Mouse (Mus musculus) forebrain, postnatal 0 days (tissue): ENCODE data around the gene Sox6. TPM values are rescaled to one million over a fixed set of nuclear protein-coding genes. Genes with fewer than 3 reads are reported as not detected.

Experiments
- ATAC-seq: fragments of 200-750 bp; cut with Nextera tagmentation; 2 replicates; pipeline ENCODE4 v1.8.0; 2017; ENCODE audit warnings: mild to moderate bottlenecking, moderate library complexity
- DNase-seq: peaks from one replicate; pipeline ENCODE4 v3.0.0-alpha.2; 2015
- H3K27ac ChIP-seq: fragments of 300-500 bp; sonication (generic); 2 replicates; pipeline ENCODE4 v1.5.1; 2014; ENCODE audit warnings: low read depth, mild to moderate bottlenecking, antibody characterized with exemption, low read length, moderate library complexity, mixed read lengths
- H3K27me3 ChIP-seq: fragments of 300-500 bp; sonication (generic); 2 replicates; pipeline ENCODE4 v1.6.1; 2014; ENCODE audit warnings: mild to moderate bottlenecking, low read length, mixed read lengths; ENCODE audit not compliant: insufficient read depth
- H3K36me3 ChIP-seq: fragments of 300-500 bp; sonication (generic); 2 replicates; pipeline ENCODE4 v1.6.1; 2014; ENCODE audit warnings: mild to moderate bottlenecking, moderate library complexity; ENCODE audit not compliant: insufficient read depth
- H3K4me1 ChIP-seq: fragments of 300-500 bp; sonication (generic); 2 replicates; pipeline ENCODE4 v1.6.1; 2014; ENCODE audit warnings: antibody characterized with exemption; ENCODE audit not compliant: insufficient read depth
- H3K4me2 ChIP-seq: fragments of 300-500 bp; sonication (generic); 2 replicates; pipeline ENCODE4 v1.6.1; 2014; ENCODE audit warnings: low read depth, mild to moderate bottlenecking, moderate library complexity
- H3K4me3 ChIP-seq: fragments of 300-500 bp; sonication (generic); 2 replicates; pipeline ENCODE4 v1.5.1; 2014; ENCODE audit warnings: low read depth, low read length, mixed read lengths
- H3K9ac ChIP-seq: fragments of 300-500 bp; sonication (generic); 2 replicates; pipeline ENCODE4 v1.6.1; 2014; ENCODE audit warnings: mild to moderate bottlenecking
- H3K9me3 ChIP-seq: fragments of 300-500 bp; sonication (generic); 2 replicates; pipeline ENCODE4 v1.6.1; 2016; ENCODE audit warnings: low read length
- CTCF ChIP-seq: sonication (generic); IDR thresholded peaks from 2 replicates; pipeline ENCODE4 v1.5.1; 2016; ENCODE audit warnings: antibody characterized with exemption, control low read depth, low read depth
- WGBS: fragments of 180-500 bp; shearing (Covaris S2); extraction: QIAGEN DNeasy Blood & Tissue Kit; methylation state at CpG from one replicate; pipeline ENCODE4 v1.1.7; 2014; 5-methylcytosine and 5-hydroxymethylcytosine counted together
- polyA plus RNA-seq: library from polyadenylated mRNA; unstranded; fragments of >200 nt; fragmentation: Nextera tagmentation; extraction: Ambion mirVana; gene quantifications from 2 replicates; pipeline ENCODE4 v1.2.1, GENCODE M21; 2015
- total RNA-seq: library from RNA; depleted of rRNA; stranded (reverse); fragments of >200 nt; gene quantifications from 2 replicates; pipeline ENCODE4 v1.2.3, GENCODE M21; 2014

Gene Sox6
- total and polyA plus RNA-seq, 2 experiments from 2014 or later, result 46.2 to 64.7 TPM

GRCm38 (mm10) chr7:115952235-115952634 is 86.4 kb downstream of the Sox6 start:
- H3K27ac ChIP-seq, result no peak overlapping the region
- H3K4me3 ChIP-seq, result no peak overlapping the region
- H3K9ac ChIP-seq, result no peak overlapping the region
- no peak for ATAC-seq
- H3K4me1 ChIP-seq, result no peaks in the 10 kb centered on the region
- no peaks in the 10 kb centered on the region for H3K36me3 ChIP-seq
- H3K27me3 ChIP-seq, result no peaks in the 10 kb centered on the region
- no peaks in the 10 kb centered on the region for H3K9me3 ChIP-seq
- no peak for TF ChIP-seq CTCF
- H3K4me2 ChIP-seq, result no peak overlapping the region
- 69% methylated on average over 3 of the region's 3 CpGs for WGBS
- DNase-seq, result no peak

GRCm38 (mm10) chr7:115951689-115952088 is 86.9 kb downstream of the Sox6 start:
- Histone ChIP-seq H3K36me3 (no peaks in the 10 kb centered on the region), H3K27ac (no peak overlapping the region), H3K4me1 (no peaks in the 10 kb centered on the region), H3K4me2 (no peak overlapping the region), H3K9me3 (no peaks in the 10 kb centered on the region), H3K9ac (no peak overlapping the region), H3K27me3 (no peaks in the 10 kb centered on the region), H3K4me3 (no peak overlapping the region)
- ATAC-seq, result no peak
- no peak for DNase-seq
- TF ChIP-seq CTCF, result no peak
- WGBS, result 80% methylated on average over 4 of the region's 4 CpGs

- Histone ChIP-seq H3K27ac (no peak overlapping the region), H3K36me3 (no peaks in the 10 kb centered on the region), H3K9me3 (no peaks in the 10 kb centered on the region), H3K4me3 (no peak overlapping the region), H3K4me2 (no peak overlapping the region), H3K27me3 (no peaks in the 10 kb centered on the region), H3K4me1 (0 out of 2 replicates have a peak, but pooled peaks cover 6% of the 10 kb centered on the region), H3K9ac (no peak overlapping the region)
- no peak for ATAC-seq
- WGBS, result 32% methylated on average over 2 of the region's 2 CpGs
- DNase-seq, result no peak
- TF ChIP-seq CTCF, result no peak
Measured at GRCm38 (mm10) chr7:115947916-115948315, 90.7 kb downstream of the Sox6 start.

- no peak for TF ChIP-seq CTCF
- H3K27ac ChIP-seq, result no peak overlapping the region
- ATAC-seq (no peak), DNase-seq (no peak)
- no peak overlapping the region for H3K9ac ChIP-seq
- H3K4me1 ChIP-seq, result 0 out of 2 replicates have a peak, but pooled peaks cover 6% of the 10 kb centered on the region
- H3K36me3 ChIP-seq, result no peaks in the 10 kb centered on the region
- no peaks in the 10 kb centered on the region for H3K9me3 ChIP-seq
- H3K4me3 ChIP-seq, result no peak overlapping the region
- WGBS, result 89% methylated on average over 12 of the region's 12 CpGs
- no peak overlapping the region for H3K4me2 ChIP-seq
- H3K27me3 ChIP-seq, result no peaks in the 10 kb centered on the region
Measured at GRCm38 (mm10) chr7:115946559-115946958, 92.0 kb downstream of the Sox6 start.

- no peak overlapping the region for H3K4me2 ChIP-seq
- no peaks in the 10 kb centered on the region for H3K9me3 ChIP-seq
- no peaks in the 10 kb centered on the region for H3K27me3 ChIP-seq
- no peaks in the 10 kb centered on the region for H3K36me3 ChIP-seq
- 89% methylated on average over 4 of the region's 4 CpGs for WGBS
- H3K27ac ChIP-seq, result no peak overlapping the region
- no peak for TF ChIP-seq CTCF
- H3K4me3 ChIP-seq, result no peak overlapping the region
- no peak for ATAC-seq
- H3K9ac ChIP-seq, result no peak overlapping the region
- no peak for DNase-seq
- H3K4me1 ChIP-seq, result 0 out of 2 replicates have a peak, but pooled peaks cover 6% of the 10 kb centered on the region
Measured at GRCm38 (mm10) chr7:115945516-115945915, 93.1 kb downstream of the Sox6 start.

- Histone ChIP-seq H3K9me3 (no peaks in the 10 kb centered on the region), H3K4me1 (0 out of 2 replicates have a peak, but pooled peaks cover 6% of the 10 kb centered on the region), H3K9ac (no peak overlapping the region), H3K27ac (no peak overlapping the region), H3K36me3 (no peaks in the 10 kb centered on the region), H3K4me2 (no peak overlapping the region), H3K4me3 (no peak overlapping the region), H3K27me3 (no peaks in the 10 kb centered on the region)
- TF ChIP-seq CTCF, result no peak
- 37% methylated on average over 5 of the region's 5 CpGs for WGBS
- DNase-seq (no peak), ATAC-seq (no peak)
Measured at GRCm38 (mm10) chr7:115944250-115944649, 94.3 kb downstream of the Sox6 start.

GRCm38 (mm10) chr7:115941766-115942165 is 96.8 kb downstream of the Sox6 start:
- H3K9ac ChIP-seq, result no peak overlapping the region
- 75% methylated on average over 6 of the region's 6 CpGs for WGBS

More at GRCm38 (mm10) chr7:115941766-115942165, 96.8 kb downstream of the Sox6 start:
- no peaks in the 10 kb centered on the region for H3K36me3 ChIP-seq
- H3K27me3 ChIP-seq, result no peaks in the 10 kb centered on the region
- no peak for TF ChIP-seq CTCF
- H3K4me1 ChIP-seq, result 0 out of 2 replicates have a peak, but pooled peaks cover 6% of the 10 kb centered on the region
- no peak overlapping the region for H3K27ac ChIP-seq
- ATAC-seq (no peak), DNase-seq (no peak)
- no peak overlapping the region for H3K4me3 ChIP-seq
- H3K9me3 ChIP-seq, result no peaks in the 10 kb centered on the region
- H3K4me2 ChIP-seq, result no peak overlapping the region
